Mouse (Mus musculus) stomach, embryonic 16.5 days (tissue): ENCODE data around the gene Cd200r4. TPM values are rescaled to one million over a fixed set of nuclear protein-coding genes. Genes with fewer than 3 reads are reported as not detected.
A peak's percentile ranks its signal among the peaks of the same experiment; 100 is the strongest.

Source experiments
- ATAC-seq: fragments of 200-750 bp; cut with Nextera tagmentation; 2 replicates; pipeline ENCODE4 v1.8.0; 2017; ENCODE audit warnings: moderate number of reproducible peaks, moderate TSS enrichment; ENCODE audit not compliant: insufficient read depth, low FRiP score
- H3K27ac ChIP-seq: fragments of 300-500 bp; sonication (generic); 2 replicates; pipeline ENCODE4 v1.5.1; 2014; ENCODE audit warnings: low read length
- H3K27me3 ChIP-seq: fragments of 300-500 bp; sonication (generic); 2 replicates; pipeline ENCODE4 v1.6.1; 2014; ENCODE audit warnings: low read length, control low read depth, mixed read lengths; ENCODE audit not compliant: control insufficient read depth, insufficient read depth
- H3K36me3 ChIP-seq: fragments of 300-500 bp; sonication (generic); 2 replicates; pipeline ENCODE4 v1.6.1; 2014; ENCODE audit warnings: low read length; ENCODE audit not compliant: control insufficient read depth, insufficient read depth
- H3K4me1 ChIP-seq: fragments of 300-500 bp; sonication (generic); 2 replicates; pipeline ENCODE4 v1.6.1; 2014; ENCODE audit warnings: low read length, control low read depth, mixed read lengths; ENCODE audit not compliant: control insufficient read depth, insufficient read depth
- H3K4me2 ChIP-seq: fragments of 300-500 bp; sonication (generic); 2 replicates; pipeline ENCODE4 v1.6.1; 2014; ENCODE audit warnings: low read depth, low read length, mixed read lengths
- H3K4me3 ChIP-seq: fragments of 300-500 bp; sonication (generic); replicated peaks from 2 replicates; pipeline ENCODE4 v1.5.1; 2014; ENCODE audit warnings: mild to moderate bottlenecking, low read length
- H3K9ac ChIP-seq: fragments of 300-500 bp; sonication (generic); 2 replicates; pipeline ENCODE4 v1.6.1; 2014; ENCODE audit warnings: low read length
- H3K9me3 ChIP-seq: fragments of 300-500 bp; sonication (generic); replicated peaks from 2 replicates; pipeline ENCODE4 v1.6.1; 2016; ENCODE audit warnings: low read length, control low read depth; ENCODE audit not compliant: control insufficient read depth
- WGBS: fragments of 180-500 bp; shearing (Covaris S2); extraction: QIAGEN DNeasy Blood & Tissue Kit; methylation state at CpG from one replicate; pipeline ENCODE4 v1.1.7; 2014; 5-methylcytosine and 5-hydroxymethylcytosine counted together
- polyA plus RNA-seq: library from polyadenylated mRNA; unstranded; fragments of >200 nt; fragmentation: Nextera tagmentation; extraction: Ambion mirVana; gene quantifications from 2 replicates; pipeline ENCODE4 v1.2.1, GENCODE M21; 2015

Cd200r4 gene
- polyA plus RNA-seq: 0.26 and 0.37 TPM in 2 replicates

GRCm38 (mm10) chr16:44811544-44811943, at the start of gene Cd200r4:
Gene Cd200r4, plus strand, starts transcription at chr16:44811733.
- H3K27me3 ChIP-seq: no peaks in the 10 kb centered on the region
- no peaks in the 10 kb centered on the region for H3K9me3 ChIP-seq
- no peaks in the 10 kb centered on the region for H3K36me3 ChIP-seq
- 90% methylated on average over 3 of the region's 3 CpGs for WGBS
- no peak within 1 kb of the TSS for H3K27ac ChIP-seq
- no peak within 1 kb of the TSS for H3K9ac ChIP-seq
- no peak within 1 kb of the TSS for H3K4me3 ChIP-seq
- H3K4me2 ChIP-seq: no peak within 1 kb of the TSS
- H3K4me1 ChIP-seq: no peaks in the 10 kb centered on the region
- ATAC-seq: no peak

- Histone ChIP-seq H3K4me1 (no peaks in the 10 kb centered on the region), H3K27me3 (no peaks in the 10 kb centered on the region), H3K9me3 (no peaks in the 10 kb centered on the region), H3K36me3 (no peaks in the 10 kb centered on the region), H3K27ac (no peak overlapping the region), H3K9ac (no peak overlapping the region), H3K4me2 (no peak overlapping the region), H3K4me3 (no peak overlapping the region)
- ATAC-seq: no peak
- 50% methylated on average over 1 of the region's 1 CpGs for WGBS
These were observed 49.7 kb upstream of the Cd200r4 start for GRCm38 (mm10) chr16:44761811-44762210.

GRCm38 (mm10) chr16:44765555-44766319, 45.8 kb upstream of the Cd200r4 start, which contains the start of gene Cd200r1:
Gene Cd200r1, plus strand, starts transcription at chr16:44765736.
- 0 out of 2 replicates have a peak within 1 kb of the TSS, but pooled peaks have one; percentile 6 for H3K4me3 ChIP-seq
- no peaks in the 10 kb centered on the region for H3K36me3 ChIP-seq
- no peak within 1 kb of the TSS for H3K27ac ChIP-seq
- H3K4me2 ChIP-seq: no peak within 1 kb of the TSS
- H3K4me1 ChIP-seq: no peaks in the 10 kb centered on the region
- 70% methylated on average over 22 of the region's 22 CpGs for WGBS
- ATAC-seq: no peak
- H3K9me3 ChIP-seq: no peaks in the 10 kb centered on the region
- no peak within 1 kb of the TSS for H3K9ac ChIP-seq
- no peaks in the 10 kb centered on the region for H3K27me3 ChIP-seq

GRCm38 (mm10) chr16:44766320-44766892, 45.1 kb upstream of the Cd200r4 start:
- H3K36me3 ChIP-seq: no peaks in the 10 kb centered on the region
- 76% methylated on average over 9 of the region's 9 CpGs for WGBS
- H3K9ac ChIP-seq: no peak overlapping the region
- no peaks in the 10 kb centered on the region for H3K4me1 ChIP-seq
- no peak overlapping the region for H3K27ac ChIP-seq
- no peaks in the 10 kb centered on the region for H3K27me3 ChIP-seq
- no peak for ATAC-seq
- no peak overlapping the region for H3K4me2 ChIP-seq
- 0 out of 2 replicates have a peak overlapping the region, but pooled peaks have one; percentile 6 for H3K4me3 ChIP-seq
- H3K9me3 ChIP-seq: no peaks in the 10 kb centered on the region

GRCm38 (mm10) chr16:44767506-44767905, 44.0 kb upstream of the Cd200r4 start:
- Histone ChIP-seq H3K36me3 (no peaks in the 10 kb centered on the region), H3K27me3 (no peaks in the 10 kb centered on the region), H3K27ac (no peak overlapping the region), H3K4me1 (no peaks in the 10 kb centered on the region), H3K4me2 (no peak overlapping the region), H3K9me3 (no peaks in the 10 kb centered on the region), H3K9ac (no peak overlapping the region), H3K4me3 (no peak overlapping the region)
- ATAC-seq: no peak
- 85% methylated on average over 7 of the region's 7 CpGs for WGBS

GRCm38 (mm10) chr16:44767967-44768366, 43.6 kb upstream of the Cd200r4 start:
- no peak for ATAC-seq
- Histone ChIP-seq H3K9ac (no peak overlapping the region), H3K27ac (no peak overlapping the region), H3K4me3 (no peak overlapping the region), H3K4me1 (no peaks in the 10 kb centered on the region), H3K4me2 (no peak overlapping the region), H3K36me3 (no peaks in the 10 kb centered on the region), H3K27me3 (no peaks in the 10 kb centered on the region), H3K9me3 (no peaks in the 10 kb centered on the region)
- WGBS: 40% methylated on average over 2 of the region's 2 CpGs

- Histone ChIP-seq H3K27me3 (no peaks in the 10 kb centered on the region), H3K4me3 (no peak overlapping the region), H3K4me2 (no peak overlapping the region), H3K27ac (no peak overlapping the region), H3K9ac (no peak overlapping the region), H3K36me3 (no peaks in the 10 kb centered on the region), H3K9me3 (no peaks in the 10 kb centered on the region), H3K4me1 (no peaks in the 10 kb centered on the region)
- no peak for ATAC-seq
- 62% methylated on average over 6 of the region's 6 CpGs for WGBS
These were observed 39.0 kb upstream of the Cd200r4 start for GRCm38 (mm10) chr16:44772577-44772976.

GRCm38 (mm10) chr16:44773673-44774072, 37.9 kb upstream of the Cd200r4 start:
- ATAC-seq: no peak
- H3K9ac ChIP-seq: no peak overlapping the region
- no peaks in the 10 kb centered on the region for H3K27me3 ChIP-seq
- no peak overlapping the region for H3K4me2 ChIP-seq
- H3K36me3 ChIP-seq: no peaks in the 10 kb centered on the region
- H3K27ac ChIP-seq: no peak overlapping the region
- no peaks in the 10 kb centered on the region for H3K9me3 ChIP-seq
- H3K4me1 ChIP-seq: no peaks in the 10 kb centered on the region
- 79% methylated on average over 3 of the region's 3 CpGs for whole genome bisulfite sequencing
- no peak overlapping the region for H3K4me3 ChIP-seq

GRCm38 (mm10) chr16:44774201-44774600, 37.3 kb upstream of the Cd200r4 start:
- Histone ChIP-seq H3K4me2 (no peak overlapping the region), H3K4me1 (no peaks in the 10 kb centered on the region), H3K27ac (no peak overlapping the region), H3K36me3 (no peaks in the 10 kb centered on the region), H3K9ac (no peak overlapping the region), H3K4me3 (no peak overlapping the region), H3K27me3 (no peaks in the 10 kb centered on the region), H3K9me3 (no peaks in the 10 kb centered on the region)
- WGBS: 85% methylated on average over 6 of the region's 6 CpGs
- no peak for ATAC-seq
